Mouse (Mus musculus): ENCODE data around the gene Map3k7cl. TPM values are rescaled to one million over a fixed set of nuclear protein-coding genes. Genes with fewer than 3 reads are reported as not detected.

Map3k7cl gene
- total RNA-seq, 2 experiments from 2014 or later: 40.8 to 51.4 TPM

DNA sequence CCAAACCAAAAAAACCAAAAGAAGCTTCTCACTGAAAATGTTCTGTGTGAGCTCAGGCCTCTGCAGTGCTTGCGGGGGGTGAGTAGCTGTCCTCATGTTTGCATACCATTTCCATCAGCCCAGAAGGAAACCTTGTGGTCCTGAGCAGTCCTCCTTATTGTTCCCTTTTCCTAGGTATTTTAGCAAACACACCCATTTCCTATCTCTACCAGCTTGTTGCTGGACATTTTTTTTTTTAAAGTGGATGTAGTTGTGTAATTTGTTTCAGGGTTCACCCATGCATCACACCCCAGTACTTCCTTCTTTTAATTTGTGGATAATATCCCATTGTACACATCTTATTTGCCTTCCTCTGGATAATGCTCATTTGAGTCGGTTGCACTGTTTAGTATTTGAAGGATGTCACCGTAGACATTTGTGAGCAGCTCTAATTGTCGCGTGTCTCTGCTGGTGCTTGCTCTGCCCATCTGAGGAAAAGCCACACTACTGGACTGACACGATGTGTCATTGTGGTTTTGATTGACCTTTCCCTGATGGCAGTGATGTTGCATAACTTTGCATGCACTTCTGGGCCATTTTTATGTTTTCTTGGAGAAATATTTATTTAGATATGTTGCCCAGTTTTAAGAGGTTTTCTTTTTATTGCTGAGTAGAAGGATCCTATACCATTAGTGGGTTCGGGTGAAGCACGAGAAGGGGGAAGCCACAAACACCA, 32.6 kb downstream of the Map3k7cl start:
- DNase-seq: no peak

DNA sequence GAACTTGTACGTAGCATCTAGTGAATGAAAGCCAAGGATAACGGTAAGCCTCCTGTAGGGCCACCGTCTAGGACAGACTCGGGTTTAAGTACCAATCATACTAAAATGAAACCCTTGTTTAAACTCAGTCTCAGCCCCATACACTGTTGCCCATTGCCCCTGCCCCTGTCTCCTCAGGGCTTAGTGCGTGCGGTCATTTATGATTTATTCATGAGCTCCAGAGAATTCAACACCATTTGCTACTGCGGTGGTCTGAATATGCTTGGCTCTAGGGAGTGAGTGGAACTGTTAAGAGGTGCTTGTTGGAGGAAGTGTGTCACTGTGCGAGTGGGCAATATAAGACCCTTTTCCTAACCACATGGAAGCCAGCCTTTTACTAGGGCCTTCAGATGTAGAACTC, 34.7 kb downstream of the Map3k7cl start:
- no peak for DNase-seq

DNA sequence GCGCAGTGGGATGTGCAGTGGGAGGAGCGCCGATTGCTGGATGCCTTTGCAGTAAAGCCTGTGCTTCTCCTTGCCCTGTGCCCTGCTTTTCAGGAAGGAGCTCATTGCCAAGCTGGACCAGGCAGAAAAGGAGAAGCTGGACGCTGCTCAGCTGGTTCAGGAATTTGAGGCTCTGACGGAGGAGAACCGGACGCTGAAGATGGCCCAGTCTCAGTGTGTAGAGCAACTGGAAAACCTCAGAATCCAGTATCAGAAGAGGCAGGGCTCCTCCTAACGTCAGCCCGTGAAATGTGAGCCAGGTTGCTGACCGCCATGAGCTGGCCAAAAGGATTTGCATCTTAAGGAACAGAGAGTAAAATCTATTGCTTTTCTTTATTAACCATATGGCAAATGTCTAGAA, 41.0 kb downstream of the Map3k7cl start:
- no peak for DNase-seq

DNA sequence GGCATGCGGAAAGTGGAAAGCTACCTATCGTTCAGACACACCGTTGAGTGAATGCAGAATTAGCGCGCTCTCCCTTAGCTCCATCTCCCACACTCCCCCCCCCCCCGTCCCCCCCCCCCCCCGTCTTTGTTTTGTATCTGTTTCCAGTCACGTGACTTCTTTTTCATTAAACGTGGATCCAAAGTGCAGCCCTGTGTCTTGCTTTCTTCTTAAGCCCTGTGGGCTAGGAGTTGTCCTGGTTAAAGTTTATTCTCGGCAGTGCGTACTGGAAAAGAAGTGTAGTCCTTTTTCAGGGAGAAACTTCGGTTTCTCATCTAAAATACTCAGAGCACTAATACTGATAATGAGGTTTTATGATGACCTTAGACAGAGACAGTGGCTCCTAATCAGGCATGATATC, 42.0 kb downstream of the Map3k7cl start:
- no peak for DNase-seq

DNA sequence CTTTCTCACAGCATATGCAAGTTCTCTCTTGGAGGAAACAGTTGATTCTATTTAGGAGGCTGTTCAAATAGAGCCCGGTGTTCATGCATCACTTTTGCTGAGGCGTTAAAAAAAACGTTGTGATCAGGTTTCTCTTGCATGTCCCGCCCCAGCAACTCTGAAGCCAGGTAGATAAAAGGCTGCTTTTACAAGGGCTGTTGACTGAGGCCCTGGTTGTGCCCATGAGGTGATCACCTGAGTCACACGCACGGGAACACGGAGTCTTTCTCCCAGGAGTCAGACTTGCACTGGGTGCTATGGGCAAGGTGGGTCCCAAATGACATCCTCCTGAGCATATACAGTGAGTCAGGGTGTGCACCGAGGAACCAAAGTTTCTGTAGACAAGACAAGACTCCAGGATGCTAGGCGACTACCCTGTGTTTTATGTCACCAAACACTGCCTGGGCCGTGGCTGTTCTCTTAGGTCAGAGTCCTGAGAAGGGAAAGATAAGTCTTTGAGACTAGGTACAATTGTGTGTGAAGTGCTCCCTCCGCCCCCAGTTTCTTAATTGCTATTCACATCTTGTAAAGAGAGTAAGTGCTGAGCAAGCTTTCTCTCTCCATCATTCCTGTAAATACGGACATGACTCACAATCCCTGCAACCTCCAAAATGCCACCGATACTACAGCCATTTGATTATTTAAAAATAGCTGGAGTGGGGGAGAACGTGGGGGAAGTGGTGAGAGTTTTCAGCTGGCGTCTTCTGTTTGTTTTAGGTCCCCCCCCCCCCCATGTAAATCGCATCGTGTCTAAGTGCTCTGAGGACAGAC, 49.8 kb downstream of the Map3k7cl start:
- DNase-seq: no peak

DNA sequence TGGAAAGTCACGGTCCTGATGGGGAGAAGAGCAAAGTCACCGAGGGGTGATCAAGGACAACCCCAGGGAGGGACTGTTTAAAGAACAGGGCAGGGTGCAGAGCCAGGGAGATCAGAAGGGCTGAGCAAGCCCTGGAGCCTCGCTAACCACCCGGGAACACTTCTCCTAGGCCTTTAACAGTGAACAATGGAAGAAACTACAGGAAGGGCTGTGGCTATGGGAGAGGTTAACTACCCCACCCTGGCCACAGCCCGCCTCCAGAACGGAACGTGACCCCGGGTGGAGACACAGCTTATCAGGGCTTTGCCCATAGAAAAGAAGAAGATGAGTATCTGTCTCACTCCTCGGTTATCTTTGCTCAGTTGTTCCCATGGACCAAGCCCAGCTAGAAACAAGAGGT, 50.9 kb downstream of the Map3k7cl start:
- no peak for DNase-seq

DNA sequence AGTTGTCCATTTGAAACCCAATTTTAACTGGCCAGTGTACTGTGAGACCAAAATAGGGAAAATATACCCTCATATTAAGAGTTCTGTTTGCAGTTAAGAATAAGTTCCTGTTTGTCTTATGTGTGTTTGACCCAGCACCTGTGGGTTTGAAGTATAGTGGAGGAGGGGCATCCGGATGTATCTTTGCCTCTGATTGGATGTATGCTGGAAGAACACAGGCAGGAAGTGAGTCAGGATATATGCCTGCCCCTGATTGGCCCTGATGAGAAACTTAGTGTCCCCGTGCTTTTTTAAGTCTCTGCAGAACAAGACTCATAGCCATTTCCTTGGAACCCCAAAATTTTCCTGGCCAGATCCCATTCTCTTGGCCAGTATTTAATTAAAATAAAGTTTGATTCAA, 51.8 kb downstream of the Map3k7cl start:
- DNase-seq: no peak

DNA sequence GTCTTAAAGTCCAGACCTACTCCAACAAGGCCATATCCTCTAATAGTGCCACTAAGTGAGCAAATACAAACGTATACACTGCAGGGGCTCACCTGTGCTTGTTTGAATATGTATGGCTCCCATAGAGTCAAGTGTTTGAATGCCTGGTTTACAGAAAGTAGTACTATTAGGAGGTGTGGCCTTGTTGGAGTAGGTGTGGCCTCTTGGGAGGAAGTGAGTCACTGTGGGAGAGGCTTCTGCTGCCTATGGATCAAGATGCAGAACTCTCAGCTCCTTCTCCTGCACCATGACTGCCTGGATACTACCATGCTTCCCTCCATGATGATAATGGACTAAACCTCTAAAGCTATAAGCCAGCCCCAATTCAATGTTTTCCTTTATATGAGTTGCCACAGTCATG, 54.3 kb downstream of the Map3k7cl start:
- no peak for DNase-seq

DNA sequence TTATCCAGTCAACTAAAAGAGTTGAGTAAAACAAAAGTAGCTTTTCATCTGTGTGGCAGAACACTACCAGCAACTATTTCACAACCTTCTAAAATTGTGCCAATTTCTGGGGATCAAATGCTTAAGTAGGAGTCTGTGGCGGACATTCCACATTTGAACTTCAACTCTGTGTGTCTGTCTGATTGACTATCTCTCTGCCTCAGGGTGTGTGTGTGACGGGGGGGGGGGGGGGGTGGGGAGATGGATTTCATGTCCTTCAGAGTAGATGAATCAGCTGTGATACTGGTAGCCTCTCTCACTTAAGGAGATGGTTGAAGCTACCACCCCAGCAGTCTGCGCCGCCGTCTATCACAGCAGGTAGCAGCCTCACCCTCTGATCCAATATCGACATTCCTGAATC, 54.8 kb downstream of the Map3k7cl start:
- no peak for DNase-seq

DNA sequence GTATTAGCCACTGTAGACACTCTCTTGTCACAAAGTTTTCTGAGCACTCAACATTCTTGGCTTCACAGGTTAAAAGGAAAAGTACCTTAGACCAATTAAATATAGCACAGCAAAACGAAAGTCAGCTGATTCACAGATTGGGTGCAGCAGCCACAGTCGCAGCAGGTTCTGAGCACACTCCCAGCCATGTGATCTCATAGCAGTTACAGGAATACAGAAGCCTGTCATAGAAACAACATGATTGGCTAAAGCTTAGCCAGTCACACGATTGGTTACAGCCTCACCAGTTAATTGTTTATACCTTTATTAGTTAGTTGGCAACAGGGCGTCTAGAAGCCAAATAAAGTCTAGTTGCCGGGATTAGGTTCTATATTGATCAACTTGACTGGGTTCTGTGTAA, 57.0 kb downstream of the Map3k7cl start:
- DNase-seq: no peak

DNA sequence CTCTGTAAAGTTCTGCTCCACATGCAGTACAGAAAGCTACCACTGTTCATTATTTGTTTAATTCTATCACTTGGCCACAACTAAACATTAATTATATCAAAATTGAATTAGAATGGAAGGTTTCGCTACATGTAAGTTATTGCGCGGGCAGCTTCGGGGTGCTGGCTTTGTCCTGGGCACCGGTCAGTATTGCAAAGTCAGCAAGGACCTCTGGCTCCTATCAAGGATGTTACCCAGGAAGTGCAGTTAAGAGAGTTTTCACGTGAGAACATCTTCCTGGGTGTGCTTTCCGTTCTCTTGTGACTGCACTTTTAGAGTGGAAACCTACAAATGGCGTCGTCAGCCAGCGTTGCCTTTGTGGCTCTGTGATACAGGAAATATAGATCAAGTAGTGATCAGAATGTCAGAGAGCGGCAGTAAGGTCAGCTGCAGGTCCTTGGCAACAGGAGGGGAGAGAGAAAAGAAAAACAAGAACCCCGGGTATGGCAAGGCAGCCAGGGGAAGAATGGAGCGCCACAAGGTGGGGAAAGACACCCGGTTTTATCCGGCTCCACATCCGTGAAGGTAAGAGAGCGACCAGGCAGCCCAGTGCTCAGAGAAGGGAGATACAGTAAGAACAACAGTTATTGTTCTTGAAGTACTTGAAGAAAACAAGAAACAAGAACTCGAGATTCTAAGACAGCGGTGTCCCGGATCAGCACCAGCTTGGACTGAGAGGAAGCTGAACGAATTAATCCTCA, 57.6 kb downstream of the Map3k7cl start:
- no peak for DNase-seq

DNA sequence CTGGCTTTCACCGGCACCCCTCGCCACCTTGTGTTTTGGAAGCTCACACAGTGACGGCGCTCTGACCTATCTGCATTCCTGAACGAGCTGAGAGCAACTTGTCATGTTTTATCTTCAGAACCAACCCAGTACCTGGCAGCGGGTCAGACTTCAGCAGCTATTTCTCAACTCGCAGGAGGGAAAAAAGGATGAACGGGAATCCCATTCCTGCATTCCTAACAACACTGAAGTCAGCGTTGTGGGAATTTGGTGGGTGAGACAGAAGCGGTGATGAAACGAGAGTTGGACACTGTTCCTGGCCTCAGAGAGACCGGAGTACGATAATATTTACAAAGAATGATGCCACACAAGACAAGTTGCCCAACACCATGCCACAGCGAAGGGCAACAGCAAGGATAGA, 58.3 kb downstream of the Map3k7cl start:
- DNase-seq: no peak

DNA sequence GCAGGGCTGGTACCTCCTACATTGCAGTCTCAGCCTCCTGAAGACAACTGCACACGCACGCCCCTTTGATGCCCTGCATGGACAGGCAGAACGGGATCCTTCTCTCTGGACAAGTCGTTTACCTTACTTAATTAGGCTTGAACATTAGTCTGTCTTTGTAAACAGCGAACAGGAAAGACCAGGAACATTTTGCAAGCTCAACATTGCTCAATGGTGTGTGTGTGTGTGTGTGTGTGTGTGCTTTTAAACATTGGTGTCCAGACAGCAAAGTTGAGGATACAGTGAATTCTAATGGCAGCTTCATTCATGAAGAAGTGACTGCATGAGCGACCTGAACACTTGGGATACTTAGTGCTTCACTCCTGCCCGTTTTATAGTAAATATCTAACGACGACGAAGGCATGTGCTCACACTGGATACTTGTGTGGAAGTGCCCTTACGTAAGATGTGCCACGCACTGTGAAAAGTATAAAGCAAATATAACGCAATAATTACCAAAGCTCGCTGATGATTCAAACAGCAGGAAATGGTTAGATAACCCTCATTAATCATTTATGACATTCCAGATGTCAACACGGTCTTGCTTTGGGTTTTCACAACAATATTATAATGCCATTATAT, 59.2 kb downstream of the Map3k7cl start:
- no peak for DNase-seq

DNA sequence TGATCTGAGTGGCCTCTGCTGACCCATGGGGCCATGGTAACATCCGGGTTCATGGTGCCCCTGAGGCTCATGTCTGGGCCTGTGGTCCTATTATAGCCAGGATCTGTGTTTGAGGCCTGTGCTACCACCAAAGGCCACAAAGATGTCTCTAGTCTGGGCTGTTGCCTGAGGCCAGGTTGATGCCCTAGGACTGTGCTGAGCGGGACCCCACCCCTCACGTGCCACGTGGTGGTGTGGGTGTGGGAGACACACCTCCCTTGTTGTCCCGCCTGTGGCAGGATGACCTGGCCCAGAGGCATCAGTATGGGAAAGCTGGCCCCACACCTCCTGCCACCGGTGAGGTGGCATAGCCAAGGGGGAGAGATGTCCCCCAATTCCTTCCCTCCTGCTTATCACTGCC, 64.2 kb downstream of the Map3k7cl start:
- no peak for DNase-seq

DNA sequence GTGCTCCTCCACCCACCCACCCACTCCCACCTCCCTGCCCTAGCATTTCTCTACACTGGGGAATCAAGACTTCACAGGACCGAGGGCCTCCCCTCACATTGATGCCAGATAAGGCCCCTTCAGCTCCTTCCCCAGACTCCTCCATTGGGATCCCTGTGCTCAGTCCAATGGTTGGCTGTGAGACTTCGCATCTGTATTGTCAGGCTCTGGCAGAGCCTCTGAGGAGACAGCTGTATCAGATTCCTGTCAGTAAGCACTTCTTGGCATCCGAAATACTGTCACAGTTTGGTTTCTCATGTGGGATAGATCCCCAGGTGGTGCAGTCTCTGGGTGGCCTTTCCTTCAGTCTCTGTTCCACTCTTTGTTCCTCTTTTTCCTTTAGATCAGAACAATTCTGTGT, 68.1 kb downstream of the Map3k7cl start:
- DNase-seq: no peak

DNA sequence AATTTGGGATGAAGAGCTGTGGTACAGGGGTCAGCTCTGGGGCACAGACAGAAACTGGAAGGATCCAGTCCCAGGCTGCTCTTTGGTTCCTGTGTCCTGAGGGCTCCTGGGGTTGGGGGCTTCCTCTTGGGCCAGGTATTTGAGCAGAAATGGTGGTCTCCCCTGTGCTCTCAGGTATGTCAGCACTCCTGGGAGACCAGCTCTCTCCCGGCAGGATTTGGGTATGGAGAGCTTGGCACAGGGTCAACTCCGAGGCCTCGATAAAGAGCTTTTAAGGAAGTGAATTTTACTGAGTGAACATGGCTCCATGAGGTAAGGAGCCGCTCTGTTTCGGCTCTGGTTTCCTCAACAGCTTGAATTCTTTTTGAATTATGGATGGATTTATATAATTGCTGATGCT, 70.8 kb downstream of the Map3k7cl start:
- DNase-seq: no peak

DNA sequence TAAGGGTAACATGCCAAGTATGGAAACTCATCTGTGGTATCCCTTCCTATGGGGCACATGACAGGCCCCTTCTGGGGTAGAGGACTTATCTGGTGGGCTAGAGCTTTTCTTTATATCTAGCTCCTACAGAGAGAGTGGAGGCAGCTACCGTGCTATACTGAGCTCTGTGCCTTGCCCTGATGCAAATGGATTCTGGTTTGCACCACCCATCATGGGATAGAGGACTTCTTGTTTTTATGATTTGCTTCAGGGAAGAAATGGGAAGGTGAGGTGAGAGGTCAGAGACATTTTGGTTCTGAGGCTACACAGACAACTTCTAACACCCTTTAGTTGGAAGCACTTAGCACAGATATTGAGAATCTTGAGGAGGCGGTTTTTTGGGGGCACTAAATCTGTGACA, 71.8 kb downstream of the Map3k7cl start:
- no peak for DNase-seq

DNA sequence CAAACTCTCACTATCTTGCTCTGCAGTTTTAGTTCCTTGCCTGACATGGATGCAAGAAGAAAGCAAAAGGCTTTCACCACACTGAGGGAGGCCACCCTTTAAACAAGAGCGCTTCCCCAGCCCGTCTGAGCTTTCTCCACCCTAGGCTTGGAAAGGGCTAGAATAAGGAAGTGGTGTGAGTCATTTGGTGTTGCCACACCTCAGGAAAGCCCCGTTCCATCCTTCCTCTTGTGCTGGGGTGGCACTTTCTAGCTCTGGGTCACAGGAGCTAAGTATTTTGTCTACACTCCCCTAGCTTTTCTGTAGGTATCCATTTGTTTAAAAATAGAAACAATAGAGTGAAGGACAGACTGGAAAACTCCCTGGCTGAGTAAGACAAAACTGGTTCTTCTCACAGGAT, 72.2 kb downstream of the Map3k7cl start:
- DNase-seq: no peak

DNA sequence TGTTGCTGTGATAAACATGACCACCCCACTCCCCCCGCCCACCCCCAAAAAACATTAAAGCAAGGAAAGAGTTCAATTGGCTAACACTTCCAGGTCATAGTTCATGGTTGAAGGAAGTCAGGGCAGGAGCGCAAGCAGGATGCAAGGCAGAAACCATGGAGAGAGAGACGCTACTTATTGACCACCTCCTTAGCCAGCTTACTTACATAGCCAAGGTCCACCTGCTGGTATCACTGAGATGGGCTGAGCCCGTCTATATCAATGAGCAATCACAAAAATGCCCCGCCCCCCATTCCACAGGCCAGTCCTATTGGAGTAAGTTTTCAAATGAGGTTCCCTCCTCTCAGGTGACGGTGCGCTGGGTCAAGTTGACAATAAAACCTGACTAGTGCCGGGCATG, 72.7 kb downstream of the Map3k7cl start:
- no peak for DNase-seq

DNA sequence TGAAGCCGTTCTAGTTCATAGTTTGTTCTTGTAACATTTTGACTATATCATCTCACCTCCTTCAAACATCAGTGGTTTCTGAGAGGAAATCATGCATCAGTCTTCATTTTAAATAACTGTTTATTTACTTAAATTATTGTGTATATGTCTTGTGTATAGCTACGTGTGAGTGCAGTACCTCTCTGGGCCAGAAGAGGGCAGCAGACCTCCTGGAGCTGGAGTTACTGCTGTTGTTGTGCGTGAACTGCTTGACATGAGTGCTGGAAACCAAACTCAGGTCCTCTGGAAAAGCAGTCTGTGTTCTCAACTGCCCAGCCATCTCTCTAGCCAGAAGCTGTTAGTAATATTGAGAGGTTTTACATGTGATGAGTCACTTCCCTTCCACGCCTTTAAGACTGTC, 73.6 kb downstream of the Map3k7cl start:
- no peak for DNase-seq

DNA sequence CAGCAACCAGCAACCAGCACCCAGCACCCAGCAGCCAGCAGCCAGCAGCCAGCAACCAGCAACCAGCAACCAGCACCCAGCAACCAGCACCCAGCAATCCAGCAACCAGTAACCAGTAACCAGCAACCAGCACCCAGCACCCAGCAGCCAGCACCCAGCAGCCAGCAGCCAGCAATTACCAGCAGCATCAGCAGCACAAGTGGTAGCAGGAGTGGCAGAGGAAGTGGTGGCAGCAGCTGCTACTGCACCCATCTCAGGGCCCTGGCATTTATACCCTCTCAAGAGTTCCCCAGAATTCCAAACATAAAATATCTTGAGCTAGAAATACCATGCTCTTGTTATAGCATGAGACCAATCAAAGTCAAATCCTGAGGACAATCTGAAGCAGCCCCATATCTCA, 81.6 kb downstream of the Map3k7cl start:
- no peak for DNase-seq

DNA sequence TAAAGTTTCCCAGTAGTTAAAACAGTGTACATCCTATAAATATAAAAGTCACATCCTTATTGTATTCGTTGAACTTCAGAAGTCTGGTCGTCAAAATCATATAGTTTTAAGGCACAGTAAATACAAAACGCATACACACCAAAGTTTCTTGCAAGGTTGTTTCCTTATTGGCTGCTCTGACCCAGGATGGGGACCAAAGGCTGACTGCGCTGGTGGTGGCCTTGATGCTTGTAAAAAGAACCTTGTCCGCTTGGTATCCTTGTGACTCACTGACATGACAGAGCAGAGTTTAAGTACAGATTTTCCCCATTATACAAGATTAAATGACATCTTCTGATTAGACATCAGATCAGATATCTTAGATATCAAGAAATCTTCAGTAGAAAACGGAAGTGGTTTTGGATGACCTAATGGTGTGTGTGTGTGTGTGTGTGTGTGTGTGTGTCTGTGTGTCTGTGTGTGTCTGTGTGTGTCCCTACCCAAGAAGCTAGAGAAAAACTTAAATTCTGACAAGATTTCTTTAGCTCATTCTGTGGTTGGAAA, 82.2 kb downstream of the Map3k7cl start:
- no peak for DNase-seq

DNA sequence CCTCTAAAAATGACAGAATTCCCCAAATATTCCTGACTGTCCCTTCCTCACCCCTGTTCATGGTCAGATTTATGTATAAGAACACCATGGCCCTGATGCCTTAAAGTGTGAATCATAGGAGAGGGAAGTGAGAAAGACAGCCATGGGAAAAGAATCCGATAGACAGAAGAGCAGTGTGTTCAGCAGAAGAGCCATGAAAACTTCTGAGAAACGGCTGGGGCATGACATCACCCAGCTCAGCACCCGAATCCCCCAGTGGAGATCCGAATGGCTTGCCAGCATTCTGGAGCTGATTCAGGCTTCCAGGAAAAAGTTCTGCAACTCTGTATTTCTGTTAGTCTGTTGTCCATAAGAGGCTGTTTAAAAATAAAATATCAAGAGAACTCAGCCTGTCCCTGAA, 82.7 kb downstream of the Map3k7cl start:
- peak; percentile 25 for DNase-seq
